21 mouse cellular contexts compared by ENCODE assay signal in the genomic region with DNA sequence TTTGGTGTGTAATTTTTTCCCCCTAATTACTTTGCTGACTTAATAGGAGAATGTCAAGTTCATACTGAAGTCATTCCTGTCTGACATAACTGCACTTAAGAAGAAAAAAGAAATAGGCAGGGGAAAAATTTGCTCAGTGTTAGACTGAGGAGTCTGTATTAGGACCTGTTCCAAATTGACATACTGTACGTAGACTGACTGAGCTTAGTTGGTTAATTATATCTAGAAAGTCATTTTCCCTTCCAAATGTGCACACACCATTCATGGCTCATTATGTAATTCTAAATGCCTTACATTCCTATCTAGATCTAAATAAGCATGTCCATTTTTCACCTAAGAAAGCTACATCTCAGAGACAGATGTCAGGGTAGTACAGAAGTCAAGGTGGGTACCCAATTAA.
DNase-seq lines count a peak whose midpoint lies in the region; ATAC-seq and TF ChIP-seq lines count a peak whose summit lies in the region.
"Had no signal": no experiment of that assay in that cellular context is flagged by ENCODE, and none has a peak within 500 bp of the region (broad histone marks: within the 10 kb centered on the region; RNA-seq: fewer than 3 reads in every experiment).

No protein-coding gene starts in this region.

- 0 out of 2 replicates have a peak, but pooled peaks cover 2% of the 10 kb centered on the region for H3K4me1 ChIP-seq in forebrain, embryonic 15.5 days
- H3K4me1 ChIP-seq in forebrain, embryonic 12.5 days: no peaks in the 10 kb centered on the region
- no peaks in the 10 kb centered on the region for H3K4me1 ChIP-seq in forebrain, embryonic 16.5 days (replicated peaks; ENCODE audit: control insufficient read depth, insufficient read depth, low read length)
- no peaks in the 10 kb centered on the region for H3K4me1 ChIP-seq in midbrain, embryonic 14.5 days (ENCODE audit: control insufficient read depth, insufficient read depth, low read length)
- H3K4me1 ChIP-seq in hindbrain, embryonic 11.5 days (replicated peaks; ENCODE audit: control insufficient read depth, insufficient read depth, low read length): no peaks in the 10 kb centered on the region
- H3K4me1 ChIP-seq: embryonic facial prominence, embryonic 12.5 days; heart, embryonic 13.5 days; hindbrain, embryonic 12.5 days had no signal

- no peaks in the 10 kb centered on the region for H3K36me3 ChIP-seq in forebrain, embryonic 15.5 days
- no peaks in the 10 kb centered on the region for H3K36me3 ChIP-seq in forebrain, embryonic 12.5 days (replicated peaks)
- H3K36me3 ChIP-seq in forebrain, embryonic 16.5 days (ENCODE audit: control insufficient read depth, insufficient read depth): no peaks in the 10 kb centered on the region
- H3K36me3 ChIP-seq in midbrain, embryonic 14.5 days (ENCODE audit: control insufficient read depth, insufficient read depth, low read length): no peaks in the 10 kb centered on the region
- no peaks in the 10 kb centered on the region for H3K36me3 ChIP-seq in hindbrain, embryonic 11.5 days (ENCODE audit: control insufficient read depth, insufficient read depth, low read length)
- H3K36me3 ChIP-seq: embryonic facial prominence, embryonic 12.5 days; heart, embryonic 13.5 days; hindbrain, embryonic 12.5 days had no signal

- H3K9ac ChIP-seq in forebrain, embryonic 15.5 days (replicated peaks): no peak overlapping the region
- H3K9ac ChIP-seq in forebrain, embryonic 12.5 days: no peak overlapping the region
- H3K9ac ChIP-seq in forebrain, embryonic 16.5 days (replicated peaks; ENCODE audit: low read depth, low read length): no peak overlapping the region
- H3K9ac ChIP-seq in midbrain, embryonic 14.5 days (replicated peaks; ENCODE audit: low read length): no peak overlapping the region
- no peak overlapping the region for H3K9ac ChIP-seq in hindbrain, embryonic 11.5 days (ENCODE audit: low read depth, low read length)
- H3K9ac ChIP-seq: embryonic facial prominence, embryonic 12.5 days; heart, embryonic 13.5 days; hindbrain, embryonic 12.5 days had no signal

- no peak for TF ChIP-seq CTCF in left cerebral cortex, adult 2 months (IDR thresholded peaks at IDR 0.05)

- intact Hi-C loops in left cerebral cortex, adult 2 months (cut with DNase I): loop anchor here (10.0 kb wide), 1 partner anchor 90 kb away; no protein-coding TSS in a partner anchor

- peak; percentile 82; the same call in 1 of the 2 replicates for ATAC-seq in forebrain, embryonic 15.5 days (replicated peaks)
- no peak for ATAC-seq in forebrain, embryonic 12.5 days (ENCODE audit: low FRiP score)
- ATAC-seq in forebrain, embryonic 16.5 days: peak; percentile 82
- ATAC-seq in midbrain, embryonic 14.5 days (ENCODE audit: low FRiP score, low TSS enrichment): no peak
- ATAC-seq in hindbrain, embryonic 11.5 days (ENCODE audit: low FRiP score): no peak
- ATAC-seq: hindbrain, embryonic 16.5 days; inflammation-experienced regulatory T-cells, adult 6 months; intestine, postnatal 0 days had no signal

- H3K9me3 ChIP-seq in forebrain, embryonic 15.5 days: no peaks in the 10 kb centered on the region
- H3K9me3 ChIP-seq in forebrain, embryonic 12.5 days: no peaks in the 10 kb centered on the region
- no peaks in the 10 kb centered on the region for H3K9me3 ChIP-seq in forebrain, embryonic 16.5 days (ENCODE audit: control insufficient read depth, low read length)
- no peaks in the 10 kb centered on the region for H3K9me3 ChIP-seq in midbrain, embryonic 14.5 days (ENCODE audit: control insufficient read depth, low read length)
- H3K9me3 ChIP-seq in hindbrain, embryonic 11.5 days (ENCODE audit: control insufficient read depth, low read length): no peaks in the 10 kb centered on the region
- H3K9me3 ChIP-seq: embryonic facial prominence, embryonic 12.5 days; heart, embryonic 13.5 days; hindbrain, embryonic 12.5 days had no signal

- WGBS in forebrain, embryonic 15.5 days: 53% methylated on average over 1 of the region's 1 CpGs
- 85% methylated on average over 1 of the region's 1 CpGs for WGBS in forebrain, embryonic 12.5 days
- 52% methylated on average over 1 of the region's 1 CpGs for WGBS in forebrain, embryonic 16.5 days
- WGBS in midbrain, embryonic 14.5 days: 92% methylated on average over 1 of the region's 1 CpGs
- WGBS in hindbrain, embryonic 11.5 days: 83% methylated on average over 1 of the region's 1 CpGs

- DNase-seq in left cerebral cortex, adult 2 months (ENCODE audit: extremely low spot score in 1 of 2, low spot score in 2 of 2): no peak
- no peak for DNase-seq in left cerebral cortex, adult 8-10 months (ENCODE audit: low spot score in 2 of 2)
- DNase-seq in midbrain, embryonic 14.5 days: no peak
- no peak for DNase-seq in hindbrain, embryonic 11.5 days (ENCODE audit: low spot score)
- DNase-seq: adrenal gland, adult 8-10 months; adrenal gland, postnatal 36 days; cerebellum, adult 11-12 months; cerebellum, adult 9-10 months; cerebellum, postnatal 25 days; gastrocnemius, postnatal 14 days; heart, postnatal 36 days had no signal

- H3K4me2 ChIP-seq in forebrain, embryonic 15.5 days (replicated peaks): no peak overlapping the region
- no peak overlapping the region for H3K4me2 ChIP-seq in forebrain, embryonic 12.5 days
- H3K4me2 ChIP-seq in forebrain, embryonic 16.5 days (ENCODE audit: low read length): no peak overlapping the region
- H3K4me2 ChIP-seq in midbrain, embryonic 14.5 days (ENCODE audit: low read length): no peak overlapping the region
- H3K4me2 ChIP-seq in hindbrain, embryonic 11.5 days (replicated peaks; ENCODE audit: low read depth, low read length): no peak overlapping the region
- H3K4me2 ChIP-seq: embryonic facial prominence, embryonic 12.5 days; heart, embryonic 13.5 days; hindbrain, embryonic 12.5 days had no signal

- H3K27me3 ChIP-seq in forebrain, embryonic 15.5 days: no peaks in the 10 kb centered on the region
- no peaks in the 10 kb centered on the region for H3K27me3 ChIP-seq in forebrain, embryonic 12.5 days
- no peaks in the 10 kb centered on the region for H3K27me3 ChIP-seq in forebrain, embryonic 16.5 days (replicated peaks; ENCODE audit: control insufficient read depth, insufficient read depth, low read length)
- no peaks in the 10 kb centered on the region for H3K27me3 ChIP-seq in midbrain, embryonic 14.5 days (ENCODE audit: control insufficient read depth, insufficient read depth, low read length)
- H3K27me3 ChIP-seq in hindbrain, embryonic 11.5 days (ENCODE audit: control insufficient read depth, insufficient read depth, low read length): no peaks in the 10 kb centered on the region
- H3K27me3 ChIP-seq: CH12.LX; embryonic facial prominence, embryonic 12.5 days; heart, embryonic 13.5 days; hindbrain, embryonic 12.5 days had no signal

- H3K4me3 ChIP-seq in forebrain, embryonic 15.5 days: no peak overlapping the region
- H3K4me3 ChIP-seq in forebrain, embryonic 12.5 days (replicated peaks): no peak overlapping the region
- H3K4me3 ChIP-seq in left cerebral cortex, adult 2 months: no peak overlapping the region
- H3K4me3 ChIP-seq in forebrain, embryonic 16.5 days (replicated peaks; ENCODE audit: low read length): no peak overlapping the region
- H3K4me3 ChIP-seq in midbrain, embryonic 14.5 days (replicated peaks; ENCODE audit: low read depth, low read length): no peak overlapping the region
- H3K4me3 ChIP-seq in hindbrain, embryonic 11.5 days (ENCODE audit: low read depth, low read length): no peak overlapping the region
- H3K4me3 ChIP-seq: embryonic facial prominence, embryonic 12.5 days; heart, embryonic 13.5 days; hindbrain, embryonic 12.5 days had no signal

- H3K27ac ChIP-seq in forebrain, embryonic 15.5 days (replicated peaks): 0 out of 2 replicates have a peak overlapping the region, but pooled peaks have one; percentile 54
- no peak overlapping the region for H3K27ac ChIP-seq in forebrain, embryonic 12.5 days
- peak overlapping the region; percentile 47 for H3K27ac ChIP-seq in left cerebral cortex, adult 2 months
- no peak overlapping the region for H3K27ac ChIP-seq in forebrain, embryonic 16.5 days (ENCODE audit: low read length)
- no peak overlapping the region for H3K27ac ChIP-seq in midbrain, embryonic 14.5 days (replicated peaks; ENCODE audit: low read depth, low read length)
- H3K27ac ChIP-seq in hindbrain, embryonic 11.5 days (ENCODE audit: low read depth, low read length): no peak overlapping the region
- H3K27ac ChIP-seq: embryonic facial prominence, embryonic 12.5 days; heart, embryonic 13.5 days; hindbrain, embryonic 12.5 days had no signal

Comparison
In these comparisons a context has a peak if more than half of its experiments do, and no peak if none do; other contexts are left out.
1. ATAC-seq: peak in forebrain, embryonic 15.5 days (single experiment) and forebrain, embryonic 16.5 days (single experiment); none in forebrain, embryonic 12.5 days (single experiment), midbrain, embryonic 14.5 days (single experiment) and hindbrain, embryonic 11.5 days (single experiment).
2. H3K27ac ChIP-seq: peak in forebrain, embryonic 15.5 days (single experiment) and left cerebral cortex, adult 2 months (single experiment); none in forebrain, embryonic 12.5 days (single experiment), forebrain, embryonic 16.5 days (single experiment), midbrain, embryonic 14.5 days (single experiment) and hindbrain, embryonic 11.5 days (single experiment).